Mouse (Mus musculus): ENCODE measurements at regions not wholly inside any gene's neighbourhood (a gene's known extent, or its start where the extent isn't known, plus 50 kb on each side); places are given as distances from the start of the nearest gene placed in this dataset.
A peak's percentile ranks its signal among the peaks of the same experiment; 100 is the strongest.

- H3K36me3 ChIP-seq (ENCODE audit: control insufficient read depth, insufficient read depth) = no peaks in the 10 kb centered on the region
- no peaks in the 10 kb centered on the region for H3K9me3 ChIP-seq (ENCODE audit: control insufficient read depth)
- no peaks in the 10 kb centered on the region for H3K27me3 ChIP-seq (replicated peaks; ENCODE audit: control insufficient read depth, insufficient read depth, low read length)
- no peak for ATAC-seq
- no peak overlapping the region for H3K4me3 ChIP-seq (ENCODE audit: low read depth, low read length)
- no peak for TF ChIP-seq CTCF (IDR thresholded peaks at IDR 0.05; ENCODE audit: low read depth)
- H3K4me2 ChIP-seq (replicated peaks; ENCODE audit: low read depth) = no peak overlapping the region
- H3K4me1 ChIP-seq (replicated peaks; ENCODE audit: control insufficient read depth, insufficient read depth, low read length) = no peaks in the 10 kb centered on the region
- H3K27ac ChIP-seq (ENCODE audit: low read depth, low read length) = no peak overlapping the region
- 64% methylated on average over 1 of the region's 1 CpGs for WGBS
- no peak overlapping the region for H3K9ac ChIP-seq (ENCODE audit: low read depth, low read length)
These were observed 220.0 kb upstream of the Noct start for GRCm38 (mm10) chr3:51004216-51004615.

DNA sequence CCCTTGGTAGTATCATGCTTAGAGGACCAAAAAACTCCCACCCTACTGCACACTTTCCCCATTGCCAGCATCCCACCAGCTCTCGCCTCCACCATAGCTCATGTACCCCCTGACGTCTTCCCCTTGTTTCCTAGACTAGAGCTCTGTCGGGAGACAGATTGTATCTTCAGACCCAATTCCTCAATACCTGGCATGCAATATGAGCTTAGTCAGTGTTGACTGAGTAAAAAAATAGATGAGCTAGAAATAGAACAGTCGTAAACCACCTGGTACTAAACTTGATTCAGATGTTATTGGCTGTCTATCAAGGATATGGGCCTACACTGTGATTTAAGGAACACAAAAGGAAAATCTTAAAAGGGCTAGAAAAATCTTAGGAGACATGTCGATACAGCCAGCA, 215.1 kb upstream of the Noct start:
- H3K27ac ChIP-seq (ENCODE audit: low read depth, low read length) = no peak overlapping the region
- no peak overlapping the region for H3K4me3 ChIP-seq (ENCODE audit: low read depth, low read length)
- no peaks in the 10 kb centered on the region for H3K9me3 ChIP-seq (ENCODE audit: control insufficient read depth)
- no peak overlapping the region for H3K9ac ChIP-seq (ENCODE audit: low read depth, low read length)
- H3K36me3 ChIP-seq (ENCODE audit: control insufficient read depth, insufficient read depth) = no peaks in the 10 kb centered on the region
- H3K4me2 ChIP-seq (replicated peaks; ENCODE audit: low read depth) = no peak overlapping the region
- no peaks in the 10 kb centered on the region for H3K4me1 ChIP-seq (replicated peaks; ENCODE audit: control insufficient read depth, insufficient read depth, low read length)
- WGBS = 79% methylated on average over 5 of the region's 5 CpGs
- ATAC-seq = no peak
- no peaks in the 10 kb centered on the region for H3K27me3 ChIP-seq (replicated peaks; ENCODE audit: control insufficient read depth, insufficient read depth, low read length)
- no peak for TF ChIP-seq CTCF (IDR thresholded peaks at IDR 0.05; ENCODE audit: low read depth)

GRCm38 (mm10) chr3:51019650-51020346, 204.4 kb upstream of the Noct start:
- Histone ChIP-seq H3K4me2 (replicated peaks; ENCODE audit: low read depth) (peak overlapping the region; percentile 28; the same call in 1 of the 2 replicates), H3K36me3 (ENCODE audit: control insufficient read depth, insufficient read depth) (no peaks in the 10 kb centered on the region), H3K9ac (ENCODE audit: low read depth, low read length) (no peak overlapping the region), H3K27me3 (replicated peaks; ENCODE audit: control insufficient read depth, insufficient read depth, low read length) (no peaks in the 10 kb centered on the region), H3K4me3 (ENCODE audit: low read depth, low read length) (no peak overlapping the region), H3K27ac (ENCODE audit: low read depth, low read length) (no peak overlapping the region), H3K4me1 (replicated peaks; ENCODE audit: control insufficient read depth, insufficient read depth, low read length) (no peaks in the 10 kb centered on the region), H3K9me3 (ENCODE audit: control insufficient read depth) (no peaks in the 10 kb centered on the region)
- no peak for TF ChIP-seq CTCF (IDR thresholded peaks at IDR 0.05; ENCODE audit: low read depth)
- ATAC-seq = no peak
- whole genome bisulfite sequencing = 50% methylated on average over 10 of the region's 10 CpGs

DNA sequence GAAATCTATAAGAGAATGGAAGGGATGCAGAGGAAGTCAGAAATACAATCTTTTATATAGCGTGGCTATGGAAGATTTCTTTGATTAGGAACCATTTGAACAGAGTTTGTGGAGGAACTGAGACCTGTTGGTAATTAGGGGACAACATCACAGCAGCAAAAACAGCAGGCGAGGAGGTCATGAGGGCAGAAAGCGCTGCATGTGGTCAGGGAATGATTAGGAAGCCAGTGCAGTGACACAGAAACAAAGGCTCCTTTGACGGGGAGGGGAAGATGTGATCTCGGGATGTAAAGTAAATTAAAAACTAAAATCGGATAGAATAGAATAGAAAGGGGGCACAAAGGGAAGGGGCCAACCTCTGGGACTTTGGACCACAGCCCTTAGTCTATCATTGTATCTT, 199.6 kb upstream of the Noct start:
- Histone ChIP-seq H3K9ac (ENCODE audit: low read depth, low read length) (no peak overlapping the region), H3K27me3 (replicated peaks; ENCODE audit: control insufficient read depth, insufficient read depth, low read length) (no peaks in the 10 kb centered on the region), H3K9me3 (ENCODE audit: control insufficient read depth) (no peaks in the 10 kb centered on the region), H3K36me3 (ENCODE audit: control insufficient read depth, insufficient read depth) (no peaks in the 10 kb centered on the region), H3K27ac (ENCODE audit: low read depth, low read length) (no peak overlapping the region), H3K4me3 (ENCODE audit: low read depth, low read length) (no peak overlapping the region), H3K4me2 (replicated peaks; ENCODE audit: low read depth) (no peak overlapping the region), H3K4me1 (replicated peaks; ENCODE audit: control insufficient read depth, insufficient read depth, low read length) (no peaks in the 10 kb centered on the region)
- TF ChIP-seq CTCF (IDR thresholded peaks at IDR 0.05; ENCODE audit: low read depth) = no peak
- ATAC-seq = no peak
- 58% methylated on average over 6 of the region's 6 CpGs for WGBS

GRCm38 (mm10) chr3:51031821-51032220, 192.4 kb upstream of the Noct start:
- no peak overlapping the region for H3K4me2 ChIP-seq (replicated peaks; ENCODE audit: low read depth)
- no peaks in the 10 kb centered on the region for H3K27me3 ChIP-seq (replicated peaks; ENCODE audit: control insufficient read depth, insufficient read depth, low read length)
- WGBS = 71% methylated on average over 8 of the region's 8 CpGs
- no peaks in the 10 kb centered on the region for H3K36me3 ChIP-seq (ENCODE audit: control insufficient read depth, insufficient read depth)
- no peaks in the 10 kb centered on the region for H3K4me1 ChIP-seq (replicated peaks; ENCODE audit: control insufficient read depth, insufficient read depth, low read length)
- no peak overlapping the region for H3K27ac ChIP-seq (ENCODE audit: low read depth, low read length)
- H3K9me3 ChIP-seq (ENCODE audit: control insufficient read depth) = no peaks in the 10 kb centered on the region
- H3K9ac ChIP-seq (ENCODE audit: low read depth, low read length) = no peak overlapping the region
- ATAC-seq = no peak
- H3K4me3 ChIP-seq (ENCODE audit: low read depth, low read length) = no peak overlapping the region
- no peak for TF ChIP-seq CTCF (IDR thresholded peaks at IDR 0.05; ENCODE audit: low read depth)

DNA sequence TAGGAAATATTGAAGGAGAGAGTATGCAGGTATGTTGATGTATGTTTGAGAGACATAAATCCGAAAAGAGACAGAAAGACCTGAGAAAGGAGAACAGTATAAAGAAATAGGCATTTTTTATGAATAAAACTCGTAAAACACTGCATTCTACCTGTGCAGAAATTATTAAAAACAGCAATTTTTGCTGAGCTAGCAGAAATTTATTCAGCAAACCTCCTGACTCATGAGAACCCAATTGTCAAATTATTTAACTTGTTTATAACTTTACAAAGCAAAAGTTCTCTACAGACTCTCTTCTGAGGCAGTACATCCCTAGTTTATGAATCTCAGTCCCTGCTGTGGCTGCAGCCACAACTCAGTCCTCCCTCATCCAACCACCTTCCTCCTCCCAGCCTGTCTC, 191.0 kb upstream of the Noct start:
- Histone ChIP-seq H3K36me3 (ENCODE audit: control insufficient read depth, insufficient read depth) (no peaks in the 10 kb centered on the region), H3K4me2 (replicated peaks; ENCODE audit: low read depth) (no peak overlapping the region), H3K9ac (ENCODE audit: low read depth, low read length) (no peak overlapping the region), H3K9me3 (ENCODE audit: control insufficient read depth) (no peaks in the 10 kb centered on the region), H3K4me3 (ENCODE audit: low read depth, low read length) (no peak overlapping the region), H3K4me1 (replicated peaks; ENCODE audit: control insufficient read depth, insufficient read depth, low read length) (no peaks in the 10 kb centered on the region), H3K27ac (ENCODE audit: low read depth, low read length) (no peak overlapping the region), H3K27me3 (replicated peaks; ENCODE audit: control insufficient read depth, insufficient read depth, low read length) (no peaks in the 10 kb centered on the region)
- WGBS = 88% methylated on average over 2 of the region's 2 CpGs
- no peak for ATAC-seq
- TF ChIP-seq CTCF (IDR thresholded peaks at IDR 0.05; ENCODE audit: low read depth) = no peak
